In genomic region chr6:41499374-41499773, GRCm38 (mm10) we compare ENCODE assay signal across 45 mouse cellular contexts. TPM values are rescaled to one million over a fixed set of nuclear protein-coding genes. Genes with fewer than 3 reads are reported as not detected.
"Had no signal": no experiment of that assay in that cellular context is flagged by ENCODE, and none has a peak within 500 bp of the region (broad histone marks: within the 10 kb centered on the region; RNA-seq: fewer than 3 reads in every experiment).

No protein-coding gene starts in this region.

- H3K4me3 ChIP-seq: left cerebral cortex, adult 2 months; limb, embryonic 10.5 days; limb, embryonic 12.5 days; limb, embryonic 13.5 days; limb, embryonic 15.5 days; liver, embryonic 12.5 days; liver, embryonic 13.5 days; liver, embryonic 15.5 days; lung, embryonic 15.5 days; megakaryocyte, embryonic 14.5 days; midbrain, embryonic 10.5 days; midbrain, embryonic 12.5 days; midbrain, embryonic 13.5 days; midbrain, embryonic 15.5 days; myocyte had no signal

- H3K27me3 ChIP-seq: limb, embryonic 12.5 days; limb, embryonic 13.5 days; limb, embryonic 15.5 days; liver, embryonic 12.5 days; liver, embryonic 13.5 days; liver, embryonic 15.5 days; lung, embryonic 15.5 days; megakaryocyte, embryonic 14.5 days; midbrain, embryonic 12.5 days; midbrain, embryonic 13.5 days; midbrain, embryonic 15.5 days had no signal

- H3K4me1 ChIP-seq: limb, embryonic 10.5 days; limb, embryonic 12.5 days; limb, embryonic 13.5 days; limb, embryonic 15.5 days; liver, embryonic 12.5 days; liver, embryonic 13.5 days; liver, embryonic 15.5 days; lung, embryonic 15.5 days; megakaryocyte, embryonic 14.5 days; midbrain, embryonic 10.5 days; midbrain, embryonic 12.5 days; midbrain, embryonic 13.5 days; midbrain, embryonic 15.5 days had no signal

- H3K27ac ChIP-seq: left cerebral cortex, adult 2 months; limb, embryonic 10.5 days; limb, embryonic 12.5 days; limb, embryonic 13.5 days; limb, embryonic 15.5 days; liver, embryonic 12.5 days; liver, embryonic 13.5 days; liver, embryonic 14.5 days; liver, embryonic 15.5 days; lung, embryonic 15.5 days; macrophage; midbrain, embryonic 10.5 days; midbrain, embryonic 12.5 days; midbrain, embryonic 13.5 days; midbrain, embryonic 15.5 days had no signal

- ATAC-seq: liver, embryonic 12.5 days; liver, postnatal 0 days; lung, postnatal 0 days; midbrain, embryonic 13.5 days; midbrain, embryonic 15.5 days; midbrain, embryonic 16.5 days had no signal

- DNase-seq: left cerebral cortex, postnatal 4 days; liver; liver, embryonic 13.5 days; liver, postnatal 0 days; lung, adult 18-20 months; lung, adult 2 months; lung, embryonic 14.5 days; lung, postnatal 10 days; lung, postnatal 14 days; lung, postnatal 36 days; lung, postnatal 4 days; midbrain, embryonic 14.5 days had no signal

- H3K36me3 ChIP-seq: limb, embryonic 10.5 days; limb, embryonic 12.5 days; limb, embryonic 13.5 days; limb, embryonic 15.5 days; liver, embryonic 12.5 days; liver, embryonic 13.5 days; liver, embryonic 15.5 days; lung, embryonic 15.5 days; midbrain, embryonic 10.5 days; midbrain, embryonic 12.5 days; midbrain, embryonic 13.5 days; midbrain, embryonic 15.5 days had no signal

RNA-seq across cellular contexts. Expression of gene Prss2, which starts 22.2 kb away (rescaled TPM):
- total RNA-seq: left cerebral cortex, adult 18-20 months; left cerebral cortex, adult 2 months; left cerebral cortex, adult 8-10 months; left cerebral cortex, postnatal 10 days; left cerebral cortex, postnatal 14 days; left cerebral cortex, postnatal 25 days; left cerebral cortex, postnatal 36 days; left cerebral cortex, postnatal 4 days; megakaryocyte, adult 5-6 weeks; midbrain, postnatal 0 days; monocyte, adult 5-6 weeks had no signal
- polyA plus RNA-seq: limb, embryonic 10.5 days; limb, embryonic 11.5 days; limb, embryonic 12.5 days; limb, embryonic 13.5 days; limb, embryonic 15.5 days; liver, embryonic 12.5 days; liver, embryonic 13.5 days; lung, embryonic 14.5 days; lung, embryonic 15.5 days; lung, embryonic 16.5 days; lung, postnatal 0 days; macrophage; midbrain, embryonic 10.5 days; midbrain, embryonic 11.5 days; midbrain, embryonic 12.5 days; midbrain, embryonic 13.5 days; midbrain, embryonic 14.5 days; midbrain, embryonic 15.5 days; midbrain, embryonic 16.5 days; midbrain, postnatal 0 days had no signal

RNA-seq across cellular contexts. Expression of gene Prss1, which starts 40.6 kb away (rescaled TPM):
- total RNA-seq: left cerebral cortex, adult 18-20 months; left cerebral cortex, adult 2 months; left cerebral cortex, adult 8-10 months; left cerebral cortex, postnatal 10 days; left cerebral cortex, postnatal 14 days; left cerebral cortex, postnatal 25 days; left cerebral cortex, postnatal 36 days; left cerebral cortex, postnatal 4 days; liver, adult 2 months; megakaryocyte, adult 5-6 weeks; midbrain, postnatal 0 days; monocyte, adult 5-6 weeks had no signal
- polyA plus RNA-seq: limb, embryonic 10.5 days; limb, embryonic 11.5 days; limb, embryonic 12.5 days; limb, embryonic 14.5 days; limb, embryonic 15.5 days; liver, adult 2 months; liver, embryonic 11.5 days; liver, embryonic 12.5 days; liver, embryonic 13.5 days; liver, embryonic 14.5 days; liver, postnatal 0 days; lung, adult 2 months; lung, embryonic 14.5 days; lung, embryonic 15.5 days; lung, embryonic 16.5 days; lung, postnatal 0 days; macrophage; midbrain, embryonic 10.5 days; midbrain, embryonic 11.5 days; midbrain, embryonic 12.5 days; midbrain, embryonic 13.5 days; midbrain, embryonic 14.5 days; midbrain, embryonic 15.5 days; midbrain, embryonic 16.5 days; midbrain, postnatal 0 days; myocyte had no signal

RNA-seq across cellular contexts. Expression of gene Gm10334, which starts 53.4 kb away (rescaled TPM):
- total RNA-seq: left cerebral cortex, postnatal 4 days; liver, adult 2 months; megakaryocyte, adult 5-6 weeks; midbrain, postnatal 0 days; monocyte, adult 5-6 weeks had no signal
- polyA plus RNA-seq: limb, embryonic 10.5 days; limb, embryonic 11.5 days; limb, embryonic 12.5 days; limb, embryonic 13.5 days; limb, embryonic 14.5 days; limb, embryonic 15.5 days; liver, adult 2 months; liver, embryonic 11.5 days; liver, embryonic 12.5 days; liver, embryonic 13.5 days; liver, embryonic 14.5 days; liver, postnatal 0 days; lung, adult 2 months; lung, embryonic 14.5 days; lung, embryonic 15.5 days; lung, embryonic 16.5 days; lung, postnatal 0 days; macrophage; midbrain, embryonic 10.5 days; midbrain, embryonic 11.5 days; midbrain, embryonic 12.5 days; midbrain, embryonic 13.5 days; midbrain, embryonic 14.5 days; midbrain, embryonic 15.5 days; midbrain, embryonic 16.5 days; midbrain, postnatal 0 days; myocyte had no signal
